In genomic region chr15:84238991-84239401, GRCm38 (mm10) we compare ENCODE assay signal across 12 mouse cellular contexts. TPM values are rescaled to one million over a fixed set of nuclear protein-coding genes. Genes with fewer than 3 reads are reported as not detected.
DNase-seq lines count a peak whose midpoint lies in the region; ATAC-seq and TF ChIP-seq lines count a peak whose summit lies in the region.
"Had no signal": no experiment of that assay in that cellular context is flagged by ENCODE, and none has a peak within 500 bp of the region (broad histone marks: within the 10 kb centered on the region; RNA-seq: fewer than 3 reads in every experiment).

No protein-coding gene starts in this region.

- H3K4me2 ChIP-seq in kidney, postnatal 0 days (ENCODE audit: low read length), result peak overlapping the region; percentile 27; the same call in 1 of the 2 replicates
- H3K4me2 ChIP-seq in forebrain, embryonic 12.5 days, result peak overlapping the region; percentile 26; the same call in 1 of the 2 replicates
- H3K4me2 ChIP-seq in intestine, postnatal 0 days (replicated peaks; ENCODE audit: low read depth), result peak overlapping the region; percentile 30; the same call in 1 of the 2 replicates
- H3K4me2 ChIP-seq in neural tube, embryonic 13.5 days, result peak overlapping the region; percentile 35

- H3K4me1 ChIP-seq in kidney, postnatal 0 days (replicated peaks; ENCODE audit: insufficient read depth, low read length), result peaks cover 12% of the 10 kb centered on the region
- peaks cover 29% of the 10 kb centered on the region for H3K4me1 ChIP-seq in forebrain, embryonic 12.5 days
- no peaks in the 10 kb centered on the region for H3K4me1 ChIP-seq in intestine, postnatal 0 days (replicated peaks; ENCODE audit: control insufficient read depth, insufficient read depth, low read length)
- peaks cover 43% of the 10 kb centered on the region for H3K4me1 ChIP-seq in neural tube, embryonic 13.5 days (replicated peaks)

- no peaks in the 10 kb centered on the region for H3K27me3 ChIP-seq in kidney, postnatal 0 days (ENCODE audit: insufficient read depth, low read length)
- peaks cover 22% of the 10 kb centered on the region for H3K27me3 ChIP-seq in forebrain, embryonic 12.5 days
- H3K27me3 ChIP-seq in intestine, postnatal 0 days (replicated peaks; ENCODE audit: control insufficient read depth, insufficient read depth, low read length), result 0 out of 2 replicates have a peak, but pooled peaks cover 4% of the 10 kb centered on the region
- no peaks in the 10 kb centered on the region for H3K27me3 ChIP-seq in neural tube, embryonic 13.5 days

- H3K9ac ChIP-seq in kidney, postnatal 0 days (ENCODE audit: low read depth, low read length), result no peak overlapping the region
- no peak overlapping the region for H3K9ac ChIP-seq in forebrain, embryonic 12.5 days
- no peak overlapping the region for H3K9ac ChIP-seq in intestine, postnatal 0 days (ENCODE audit: low read depth, low read length)
- no peak overlapping the region for H3K9ac ChIP-seq in neural tube, embryonic 13.5 days

- H3K27ac ChIP-seq in kidney, postnatal 0 days, result no peak overlapping the region
- peak overlapping the region; percentile 10; the same call in 1 of the 2 replicates for H3K27ac ChIP-seq in forebrain, embryonic 12.5 days
- H3K27ac ChIP-seq in intestine, postnatal 0 days (ENCODE audit: low read depth, low read length), result no peak overlapping the region
- H3K27ac ChIP-seq in neural tube, embryonic 13.5 days (replicated peaks), result peak overlapping the region; percentile 15; the same call in 1 of the 2 replicates
- H3K27ac ChIP-seq: macrophage had no signal

- no peaks in the 10 kb centered on the region for H3K9me3 ChIP-seq in kidney, postnatal 0 days (replicated peaks; ENCODE audit: low read length)
- no peaks in the 10 kb centered on the region for H3K9me3 ChIP-seq in forebrain, embryonic 12.5 days
- no peaks in the 10 kb centered on the region for H3K9me3 ChIP-seq in intestine, postnatal 0 days (ENCODE audit: control insufficient read depth)
- no peaks in the 10 kb centered on the region for H3K9me3 ChIP-seq in neural tube, embryonic 13.5 days

- 20% methylated on average over 16 of the region's 16 CpGs for WGBS in kidney, postnatal 0 days
- 21% methylated on average over 16 of the region's 16 CpGs for WGBS in forebrain, embryonic 12.5 days
- 9% methylated on average over 16 of the region's 16 CpGs for WGBS in intestine, postnatal 0 days
- 18% methylated on average over 16 of the region's 16 CpGs for WGBS in neural tube, embryonic 13.5 days

- DNase-seq in kidney, postnatal 0 days (ENCODE audit: low spot score), result peak; percentile 15
- DNase-seq in kidney, postnatal 10 days, result no peak
- no peak for DNase-seq in right cerebral cortex, adult 18-20 months
- DNase-seq in kidney, postnatal 4 days, result no peak
- DNase-seq: heart, adult 11 months; thymus, postnatal 25 days had no signal

- no peaks in the 10 kb centered on the region for H3K36me3 ChIP-seq in kidney, postnatal 0 days (ENCODE audit: insufficient read depth, low read length)
- H3K36me3 ChIP-seq in forebrain, embryonic 12.5 days (replicated peaks), result no peaks in the 10 kb centered on the region
- no peaks in the 10 kb centered on the region for H3K36me3 ChIP-seq in intestine, postnatal 0 days (ENCODE audit: control insufficient read depth, insufficient read depth)
- no peaks in the 10 kb centered on the region for H3K36me3 ChIP-seq in neural tube, embryonic 13.5 days
- H3K36me3 ChIP-seq: G1E had no signal

- ATAC-seq in kidney, postnatal 0 days (replicated peaks; ENCODE audit: low FRiP score, low read depth), result no peak
- peak; percentile 55 for ATAC-seq in forebrain, embryonic 12.5 days (ENCODE audit: low FRiP score)
- peak; percentile 53; the same call in 1 of the 2 replicates for ATAC-seq in intestine, postnatal 0 days
- ATAC-seq in neural tube, embryonic 13.5 days (ENCODE audit: low read depth), result 0 out of 2 replicates have a peak, but pooled peaks have one; percentile 30
- ATAC-seq in CD4-positive, CD25-positive, alpha-beta regulatory T cell, adult 4 months, result no peak

- no peak overlapping the region for H3K4me3 ChIP-seq in kidney, postnatal 0 days (replicated peaks; ENCODE audit: low read depth, low read length)
- H3K4me3 ChIP-seq in forebrain, embryonic 12.5 days (replicated peaks), result no peak overlapping the region
- no peak overlapping the region for H3K4me3 ChIP-seq in intestine, postnatal 0 days (ENCODE audit: low read depth, low read length)
- H3K4me3 ChIP-seq in neural tube, embryonic 13.5 days, result no peak overlapping the region

- no peak for TF ChIP-seq CTCF in kidney, postnatal 0 days (IDR thresholded peaks at IDR 0.05; ENCODE audit: low read depth)
- TF ChIP-seq CTCF in intestine, postnatal 0 days (IDR thresholded peaks at IDR 0.05; ENCODE audit: low read depth), result no peak

RNA-seq across cellular contexts. Expression of gene Parvb, which starts 7.2 kb away (rescaled TPM):
- 2.8 and 3.3 TPM in 2 replicates for polyA plus RNA-seq in kidney, postnatal 0 days (2015; fragmentation: Nextera tagmentation; extraction: Ambion mirVana)
- polyA plus RNA-seq in forebrain, embryonic 12.5 days (2016; fragmentation: Nextera tagmentation; extraction: Ambion mirVana), result 2.0 and 2.4 TPM in 2 replicates
- 2.6 and 2.8 TPM in 2 replicates for polyA plus RNA-seq in intestine, postnatal 0 days (2015; fragmentation: Nextera tagmentation; extraction: Ambion mirVana)
- 8.5 and 9.0 TPM in 2 replicates for polyA plus RNA-seq in neural tube, embryonic 13.5 days (2015; fragmentation: Nextera tagmentation; extraction: Ambion mirVana)
- 1 to 10 TPM in 1 of 2 experiments, not detected in 1; 2.4 TPM for polyA plus RNA-seq in CD4-positive, CD25-positive, alpha-beta regulatory T cell, adult 4 months (2017; shearing (Covaris generic))

RNA-seq across cellular contexts. Expression of gene Samm50, which starts 47.0 kb away (rescaled TPM):
- polyA plus RNA-seq in kidney, postnatal 0 days (2015; fragmentation: Nextera tagmentation; extraction: Ambion mirVana), result 147 and 155 TPM in 2 replicates
- 94.9 and 95.9 TPM in 2 replicates for polyA plus RNA-seq in forebrain, embryonic 12.5 days (2016; fragmentation: Nextera tagmentation; extraction: Ambion mirVana)
- 104 and 110 TPM in 2 replicates for polyA plus RNA-seq in intestine, postnatal 0 days (2015; fragmentation: Nextera tagmentation; extraction: Ambion mirVana)
- 79.4 and 83.5 TPM in 2 replicates for polyA plus RNA-seq in neural tube, embryonic 13.5 days (2015; fragmentation: Nextera tagmentation; extraction: Ambion mirVana)
- 10 to 100 TPM; 44.3 to 56.1 TPM for polyA plus RNA-seq in CD4-positive, CD25-positive, alpha-beta regulatory T cell, adult 4 months (2017; shearing (Covaris generic))

Comparison
In these comparisons a context has a peak if more than half of its experiments do, and no peak if none do; other contexts are left out.
1. ATAC-seq: peak in forebrain, embryonic 12.5 days (single experiment), intestine, postnatal 0 days (single experiment) and neural tube, embryonic 13.5 days (single experiment); none in kidney, postnatal 0 days (single experiment) and CD4-positive, CD25-positive, alpha-beta regulatory T cell, adult 4 months (single experiment).
2. H3K27ac ChIP-seq: peak in forebrain, embryonic 12.5 days (single experiment) and neural tube, embryonic 13.5 days (single experiment); none in kidney, postnatal 0 days (single experiment) and intestine, postnatal 0 days (single experiment).
3. Peak in every context shown above with its lines, with median percentiles within 50 percentile points of each other: H3K4me2 ChIP-seq.